Mouse (Mus musculus): Measurements from ENCODE around the gene Krt25.

Krt25 gene

GRCm38 (mm10) chr11:99275624-99276023 is 47.1 kb downstream of the Krt25 start:
- DNase-seq = no peak

DNA sequence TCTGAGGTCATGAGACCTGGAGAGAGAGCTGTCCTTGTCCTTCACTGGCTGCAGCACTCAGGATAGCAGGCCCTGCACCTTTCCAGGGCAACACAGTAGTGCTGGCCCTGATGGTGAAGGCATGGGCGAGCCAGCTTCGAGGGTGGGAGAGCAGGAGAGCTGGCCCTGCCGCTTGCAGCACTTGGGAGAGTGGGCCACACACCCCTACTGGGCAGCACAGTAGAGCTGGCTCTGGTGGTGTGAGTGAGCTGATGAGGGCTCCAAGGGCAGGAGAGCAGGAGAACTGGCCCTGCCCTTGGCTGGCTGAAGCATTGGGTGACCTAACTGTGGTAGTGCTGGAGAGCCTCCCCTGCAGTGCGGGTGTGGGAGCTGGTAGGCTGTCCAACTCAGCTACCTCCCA is 50.0 kb downstream of the Krt25 start:
- DNase-seq = no peak

DNA sequence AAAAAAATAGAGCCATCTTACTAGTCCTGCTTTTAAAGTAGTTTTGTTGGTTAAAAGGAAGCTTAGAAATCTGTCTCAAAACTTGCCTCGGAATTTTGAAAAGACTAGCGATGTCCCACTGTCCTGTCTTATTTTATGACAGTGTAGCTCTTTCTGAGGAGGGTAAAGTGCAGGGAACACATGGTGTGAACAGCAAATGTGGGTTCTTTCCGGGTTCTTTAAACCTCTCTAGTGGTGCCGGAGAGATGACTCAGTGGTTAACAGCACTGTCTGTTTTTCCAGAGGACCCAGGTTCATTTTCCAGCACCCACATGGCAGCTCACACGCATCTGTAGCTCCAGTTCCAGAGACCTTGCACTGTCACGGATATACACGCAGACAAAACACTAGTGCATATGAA is 53.6 kb downstream of the Krt25 start:
- DNase-seq = no peak

DNA sequence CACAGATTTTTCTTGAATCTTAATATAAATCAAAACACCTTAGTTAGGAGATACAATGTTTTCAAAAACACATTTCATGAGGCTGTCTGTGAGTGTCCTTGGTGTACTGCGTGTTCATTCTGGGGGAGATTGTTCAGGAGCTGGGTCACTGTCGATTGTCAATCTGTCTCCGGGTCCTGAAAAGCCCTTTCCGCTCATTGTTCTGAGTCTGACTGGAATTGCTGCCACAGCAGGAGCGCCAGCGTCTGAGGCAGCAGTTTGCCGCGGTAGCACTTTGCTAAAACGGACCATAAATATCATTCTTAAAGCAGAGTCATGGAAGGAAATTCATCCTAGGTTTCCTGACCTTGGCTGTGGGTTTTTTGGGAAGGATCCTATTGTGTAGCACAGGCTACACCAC is 57.0 kb downstream of the Krt25 start:
- DNase-seq = peak; percentile 40
